Mouse (Mus musculus) intestine, embryonic 15.5 days (tissue): ENCODE results near the gene Nudt8. TPM values are rescaled to one million over a fixed set of nuclear protein-coding genes. Genes with fewer than 3 reads are reported as not detected.
"Not testable (repeated sequence)": the region's sequence is repeated elsewhere in the genome, so short reads cannot be mapped to it uniquely, and the experiment has no call there.

Experiments used
- ATAC-seq: fragments of 200-750 bp; cut with Nextera tagmentation; 2 replicates; pipeline ENCODE4 v1.8.0; 2017; ENCODE audit warnings: moderate TSS enrichment, moderate library complexity
- H3K27ac ChIP-seq: fragments of 300-500 bp; sonication (generic); 2 replicates; pipeline ENCODE4 v1.5.1; 2015; ENCODE audit warnings: mild to moderate bottlenecking, inconsistent platforms
- H3K27me3 ChIP-seq: fragments of 300-500 bp; sonication (generic); replicated peaks from 2 replicates; pipeline ENCODE4 v1.6.1; 2015; ENCODE audit warnings: inconsistent platforms
- H3K36me3 ChIP-seq: fragments of 300-500 bp; sonication (generic); 2 replicates; pipeline ENCODE4 v1.6.1; 2015; ENCODE audit warnings: inconsistent platforms
- H3K4me1 ChIP-seq: fragments of 300-500 bp; sonication (generic); replicated peaks from 2 replicates; pipeline ENCODE4 v1.6.1; 2015; ENCODE audit warnings: inconsistent platforms
- H3K4me2 ChIP-seq: fragments of 300-500 bp; sonication (generic); replicated peaks from 2 replicates; pipeline ENCODE4 v1.6.1; 2015; ENCODE audit warnings: mild to moderate bottlenecking, inconsistent platforms
- H3K4me3 ChIP-seq: fragments of 300-500 bp; sonication (generic); replicated peaks from 2 replicates; pipeline ENCODE4 v1.5.1; 2015; ENCODE audit warnings: inconsistent platforms
- H3K9ac ChIP-seq: fragments of 300-500 bp; sonication (generic); 2 replicates; pipeline ENCODE4 v1.6.1; 2015; ENCODE audit warnings: inconsistent platforms
- H3K9me3 ChIP-seq: fragments of 300-500 bp; sonication (generic); 2 replicates; pipeline ENCODE4 v1.6.1; 2016; ENCODE audit warnings: inconsistent platforms
- WGBS: fragments of 180-500 bp; shearing (Covaris S2); methylation state at CpG from one replicate; pipeline ENCODE4 v1.1.7; 2015; 5-methylcytosine and 5-hydroxymethylcytosine counted together
- polyA plus RNA-seq: library from polyadenylated mRNA; unstranded; fragments of >200 nt; fragmentation: Nextera tagmentation; extraction: Ambion mirVana; gene quantifications from 2 replicates; pipeline ENCODE4 v1.2.1, GENCODE M21; 2015

The Nudt8 gene
- polyA plus RNA-seq, 1 experiment from 2014 or later: 33.8 TPM

DNA sequence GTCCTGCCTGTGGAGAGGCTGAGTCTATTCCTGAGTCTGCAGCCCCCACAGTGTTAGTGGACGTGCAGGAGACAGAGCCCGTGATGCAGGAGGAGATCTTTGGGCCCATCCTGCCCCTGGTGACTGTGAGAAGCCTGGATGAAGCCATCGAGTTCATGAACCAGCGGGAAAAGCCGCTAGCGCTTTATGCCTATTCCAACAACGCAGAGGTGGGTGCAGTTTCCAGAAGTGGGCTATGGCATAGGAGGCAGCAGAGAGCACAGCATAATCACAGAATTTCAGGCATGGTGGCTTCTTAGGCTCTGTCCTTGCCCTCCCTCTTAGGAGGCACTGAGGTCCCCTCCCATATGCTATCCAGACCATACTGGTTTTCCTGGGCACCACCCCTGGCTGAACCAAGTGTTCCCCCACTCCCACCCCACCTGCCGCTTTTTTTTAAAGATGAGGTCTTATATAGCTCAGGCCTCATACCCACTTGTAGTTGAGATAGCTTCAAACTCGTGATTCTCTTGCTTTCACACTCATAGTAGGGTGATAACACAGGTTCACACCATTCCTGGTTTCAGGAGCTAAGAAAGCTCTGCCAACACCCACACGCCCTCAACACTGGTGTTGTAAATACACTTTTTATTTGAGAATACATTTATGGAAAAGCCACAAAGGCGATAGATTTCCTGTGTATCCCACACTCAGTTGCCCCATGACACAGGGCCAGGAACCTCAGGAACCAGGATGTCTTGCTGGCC lies 33.9 kb upstream of the Nudt8 start:
- no peak overlapping the region for H3K27ac ChIP-seq
- ATAC-seq: no peak
- no peak overlapping the region for H3K4me2 ChIP-seq
- no peaks in the 10 kb centered on the region for H3K4me1 ChIP-seq
- H3K9ac ChIP-seq: no peak overlapping the region
- no peaks in the 10 kb centered on the region for H3K36me3 ChIP-seq
- H3K27me3 ChIP-seq: no peaks in the 10 kb centered on the region
- 68% methylated on average over 11 of the region's 11 CpGs for WGBS
- no peaks in the 10 kb centered on the region for H3K9me3 ChIP-seq
- no peak overlapping the region for H3K4me3 ChIP-seq

DNA sequence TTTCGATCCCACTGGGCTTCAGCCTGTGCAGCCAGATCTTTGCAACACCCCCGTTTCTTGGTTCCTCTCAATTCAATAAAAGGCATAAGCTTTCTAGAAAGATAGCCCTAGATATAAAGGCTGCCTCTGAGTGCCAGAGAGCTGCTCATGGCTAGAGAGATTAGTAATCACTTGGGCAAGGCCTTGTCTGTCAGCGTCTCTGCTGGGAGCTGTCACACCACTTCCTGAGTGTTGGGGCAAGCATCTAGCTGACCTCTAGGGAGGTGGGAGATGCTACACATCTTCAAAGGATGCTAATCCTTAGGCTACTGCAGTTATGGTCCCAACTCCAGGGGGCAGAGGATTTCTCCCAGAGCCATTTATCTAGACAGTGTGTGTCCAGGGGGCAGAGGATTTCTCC lies 33.1 kb upstream of the Nudt8 start:
- H3K27me3 ChIP-seq: no peaks in the 10 kb centered on the region
- H3K27ac ChIP-seq: no peak overlapping the region
- no peak for ATAC-seq
- no peak overlapping the region for H3K4me3 ChIP-seq
- 0 out of 2 replicates have a peak, but pooled peaks cover 2% of the 10 kb centered on the region for H3K4me1 ChIP-seq
- no peaks in the 10 kb centered on the region for H3K9me3 ChIP-seq
- H3K36me3 ChIP-seq: no peaks in the 10 kb centered on the region
- 59% methylated on average over 3 of the region's 3 CpGs for WGBS
- H3K4me2 ChIP-seq: no peak overlapping the region
- H3K9ac ChIP-seq: no peak overlapping the region

DNA sequence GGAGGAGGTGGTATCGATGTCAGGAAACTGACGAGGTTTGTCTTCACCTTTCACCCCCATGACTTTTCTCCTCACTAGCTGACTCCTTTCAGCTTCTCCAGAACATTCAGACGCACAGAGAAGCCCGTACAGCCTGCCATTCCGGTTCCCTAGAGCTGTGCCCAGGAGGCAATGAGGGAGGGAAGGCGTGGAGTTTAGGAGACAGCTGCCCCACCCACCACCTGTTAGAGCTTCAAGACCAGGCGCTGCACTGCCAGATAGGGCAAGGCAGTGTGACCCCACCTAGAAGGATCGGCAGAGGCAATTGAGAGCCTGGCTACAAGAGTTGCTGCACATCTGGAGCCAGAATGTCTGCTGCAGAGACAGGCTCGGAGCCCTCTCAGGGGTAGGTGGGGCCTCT lies 28.2 kb upstream of the Nudt8 start, which contains the start of gene Aldh3b2:
TSS of gene Aldh3b2 (plus strand) at position 100 of the 400 bp plus-strand sequence.
- Histone ChIP-seq H3K4me1 (0 out of 2 replicates have a peak, but pooled peaks cover 5% of the 10 kb centered on the region), H3K27ac (0 out of 2 replicates have a peak within 1 kb of the TSS, but pooled peaks have one; percentile 6), H3K27me3 (no peaks in the 10 kb centered on the region), H3K4me3 (no peak within 1 kb of the TSS), H3K4me2 (no peak within 1 kb of the TSS), H3K9ac (no peak within 1 kb of the TSS), H3K36me3 (no peaks in the 10 kb centered on the region), H3K9me3 (no peaks in the 10 kb centered on the region)
- WGBS: 19% methylated on average over 9 of the region's 9 CpGs
- ATAC-seq: peak; percentile 84

DNA sequence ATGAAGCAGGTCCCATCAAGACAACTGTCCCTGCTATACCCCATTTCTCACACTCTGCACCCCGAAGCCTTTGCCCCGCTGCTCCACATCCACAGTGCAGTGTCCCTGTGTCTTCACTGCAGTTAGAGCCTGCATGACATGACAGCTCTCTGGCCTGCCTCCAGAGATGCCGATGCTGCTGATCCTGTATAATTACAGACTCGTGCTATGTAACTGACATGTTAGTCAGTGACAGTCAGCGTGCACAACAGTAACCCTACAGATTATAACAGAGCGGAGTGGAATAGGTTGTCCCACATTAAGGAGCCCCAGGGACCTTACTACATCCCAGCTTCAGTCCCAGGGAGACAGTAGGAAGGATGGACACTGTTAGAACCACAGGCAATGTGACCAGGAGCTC lies 25.8 kb upstream of the Nudt8 start:
- WGBS: 89% methylated on average over 6 of the region's 6 CpGs
- H3K4me2 ChIP-seq, H3K4me3 ChIP-seq, ATAC-seq, H3K9me3 ChIP-seq, H3K27me3 ChIP-seq, H3K9ac ChIP-seq, H3K4me1 ChIP-seq, H3K27ac ChIP-seq, H3K36me3 ChIP-seq: not testable (repeated sequence)

DNA sequence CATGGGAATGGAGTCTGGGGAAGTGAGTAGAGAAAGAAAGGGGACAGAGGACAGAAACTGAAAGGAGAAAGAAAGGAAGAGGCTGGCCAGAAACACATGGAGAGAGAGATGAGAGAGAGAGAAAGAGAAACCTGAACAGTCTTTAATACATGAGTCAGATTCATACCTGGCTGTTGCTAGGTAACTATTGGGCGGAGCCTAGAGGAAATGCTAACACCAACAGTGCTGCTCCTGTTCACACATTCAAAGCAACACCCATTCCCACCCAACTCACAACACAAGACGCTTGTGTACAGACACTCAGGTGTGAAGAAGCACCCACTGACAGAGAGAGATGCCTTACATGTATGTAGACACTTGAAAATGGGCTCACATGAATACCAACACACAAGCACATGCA lies 24.5 kb upstream of the Nudt8 start:
- H3K27ac ChIP-seq: no peak overlapping the region
- H3K36me3 ChIP-seq: no peaks in the 10 kb centered on the region
- ATAC-seq: no peak

DNA sequence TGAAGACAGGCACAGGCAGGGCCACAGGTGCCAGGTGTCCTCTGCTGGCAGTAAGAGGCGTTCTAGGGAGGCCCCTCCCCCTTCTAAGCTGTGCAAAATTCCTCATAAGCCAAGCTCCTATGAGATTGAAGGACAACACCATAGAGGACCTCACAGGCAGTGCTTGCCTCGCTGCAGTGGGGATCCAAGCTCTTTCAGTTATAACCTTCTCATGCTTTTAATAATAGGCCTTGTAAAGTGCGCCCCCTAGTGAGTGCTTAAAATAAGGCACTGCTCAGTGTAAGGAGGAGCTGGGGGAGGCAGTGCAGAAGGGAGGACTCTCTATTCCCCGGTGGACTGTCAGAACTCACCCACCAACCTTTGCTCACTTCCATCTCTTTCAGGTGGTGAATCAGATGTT lies 20.1 kb upstream of the Nudt8 start:
- Histone ChIP-seq H3K9me3 (no peaks in the 10 kb centered on the region), H3K4me3 (no peak overlapping the region), H3K27ac (no peak overlapping the region), H3K9ac (no peak overlapping the region), H3K4me2 (no peak overlapping the region), H3K27me3 (no peaks in the 10 kb centered on the region), H3K36me3 (no peaks in the 10 kb centered on the region), H3K4me1 (peaks cover 7% of the 10 kb centered on the region)
- ATAC-seq: peak; percentile 81
- WGBS: 7% methylated on average over 4 of the region's 4 CpGs

More for the DNA sequence above, 24.5 kb upstream of the Nudt8 start:
- Histone ChIP-seq H3K27me3 (no peaks in the 10 kb centered on the region), H3K9me3 (no peaks in the 10 kb centered on the region), H3K4me2 (no peak overlapping the region), H3K4me3 (no peak overlapping the region), H3K4me1 (peaks cover 5% of the 10 kb centered on the region; the same call in 1 of the 2 replicates), H3K9ac (no peak overlapping the region)
- WGBS: 65% methylated on average over 2 of the region's 2 CpGs

DNA sequence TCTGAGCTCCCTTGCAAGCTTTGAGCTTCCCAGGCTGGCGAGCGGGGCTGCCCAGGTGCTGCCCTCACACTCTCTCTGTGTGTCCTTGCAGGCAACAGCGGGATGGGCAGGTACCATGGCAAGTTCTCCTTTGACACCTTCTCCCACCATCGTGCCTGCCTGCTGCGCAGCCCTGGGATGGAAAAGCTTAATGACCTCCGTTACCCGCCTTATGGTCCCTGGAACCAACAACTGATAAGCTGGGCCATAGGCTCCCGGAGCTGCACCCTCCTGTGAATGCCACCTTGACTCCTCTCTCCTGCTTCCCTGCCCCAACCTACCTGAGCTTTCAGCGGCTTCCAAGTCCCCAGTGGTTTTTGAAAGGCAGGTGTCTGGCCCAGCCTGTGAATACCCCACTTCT lies 19.5 kb upstream of the Nudt8 start:
- Histone ChIP-seq H3K27me3 (no peaks in the 10 kb centered on the region), H3K36me3 (no peaks in the 10 kb centered on the region), H3K27ac (no peak overlapping the region), H3K9me3 (no peaks in the 10 kb centered on the region), H3K9ac (no peak overlapping the region), H3K4me1 (peaks cover 11% of the 10 kb centered on the region), H3K4me3 (no peak overlapping the region), H3K4me2 (no peak overlapping the region)
- no peak for ATAC-seq
- 70% methylated on average over 9 of the region's 9 CpGs for WGBS

DNA sequence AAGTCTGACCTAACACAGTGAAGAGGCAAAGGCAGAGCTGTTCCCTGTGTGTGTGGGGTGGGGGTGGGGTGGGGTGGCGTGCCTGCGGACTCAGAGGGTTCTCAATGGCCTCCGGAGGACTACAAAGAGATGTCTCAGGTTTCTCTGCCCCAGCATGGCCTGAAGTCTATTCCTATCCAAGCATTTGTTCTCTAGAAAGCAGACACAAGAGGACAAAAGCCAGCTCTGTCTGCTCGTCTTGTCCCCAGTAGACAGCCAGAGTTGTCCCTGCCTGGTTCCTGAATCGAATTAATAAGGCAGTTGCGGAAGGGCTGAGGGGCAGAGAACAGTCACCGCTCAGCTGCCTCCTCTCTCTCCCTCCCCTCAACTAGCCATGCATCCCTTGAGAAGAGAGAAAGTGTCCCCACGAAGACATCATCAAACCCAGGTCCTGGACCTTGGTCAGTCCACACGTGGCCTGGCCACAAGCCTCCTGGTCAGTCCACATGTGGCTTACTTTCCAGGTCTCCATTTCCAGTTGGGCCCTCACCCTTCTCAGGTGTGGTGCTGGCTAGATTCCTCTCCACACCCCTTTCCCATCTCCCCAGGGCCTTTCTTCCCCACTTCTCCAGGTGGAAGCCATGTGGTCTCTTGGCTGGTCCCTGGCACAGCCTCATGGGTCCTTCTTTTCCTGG lies 16.7 kb upstream of the Nudt8 start:
- ATAC-seq: no peak
- Histone ChIP-seq H3K36me3 (no peaks in the 10 kb centered on the region), H3K4me1 (peaks cover 22% of the 10 kb centered on the region), H3K4me2 (no peak overlapping the region), H3K27ac (no peak overlapping the region), H3K27me3 (no peaks in the 10 kb centered on the region), H3K4me3 (no peak overlapping the region), H3K9me3 (no peaks in the 10 kb centered on the region), H3K9ac (no peak overlapping the region)
- 58% methylated on average over 9 of the region's 9 CpGs for WGBS

DNA sequence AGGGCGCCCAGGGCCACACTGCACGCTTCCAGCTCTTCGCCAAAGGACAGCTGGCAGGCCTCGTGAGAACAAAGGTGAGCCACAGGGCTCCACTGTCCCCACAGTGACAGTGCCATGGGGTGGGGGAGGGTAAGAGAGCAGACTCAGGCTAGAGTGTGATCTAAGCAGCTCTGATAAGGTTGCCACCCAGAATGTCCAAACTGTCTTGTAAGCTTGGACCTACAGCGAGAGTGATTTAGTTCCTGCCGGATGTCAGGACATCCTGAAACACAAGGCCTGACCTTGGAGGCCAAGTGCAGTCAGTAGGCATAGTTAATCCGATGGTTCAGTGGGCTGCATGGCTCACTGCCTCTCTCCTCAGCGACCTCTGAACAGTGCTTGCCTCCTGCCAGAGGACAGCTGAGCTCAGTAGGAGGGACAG lies 15.1 kb upstream of the Nudt8 start:
- Histone ChIP-seq H3K4me1 (peaks cover 22% of the 10 kb centered on the region), H3K27ac (peak overlapping the region; percentile 39), H3K36me3 (no peaks in the 10 kb centered on the region), H3K27me3 (no peaks in the 10 kb centered on the region), H3K4me2 (0 out of 2 replicates have a peak overlapping the region, but pooled peaks have one; percentile 6), H3K9me3 (no peaks in the 10 kb centered on the region), H3K9ac (no peak overlapping the region), H3K4me3 (no peak overlapping the region)
- WGBS: 31% methylated on average over 8 of the region's 8 CpGs
- ATAC-seq: no peak

DNA sequence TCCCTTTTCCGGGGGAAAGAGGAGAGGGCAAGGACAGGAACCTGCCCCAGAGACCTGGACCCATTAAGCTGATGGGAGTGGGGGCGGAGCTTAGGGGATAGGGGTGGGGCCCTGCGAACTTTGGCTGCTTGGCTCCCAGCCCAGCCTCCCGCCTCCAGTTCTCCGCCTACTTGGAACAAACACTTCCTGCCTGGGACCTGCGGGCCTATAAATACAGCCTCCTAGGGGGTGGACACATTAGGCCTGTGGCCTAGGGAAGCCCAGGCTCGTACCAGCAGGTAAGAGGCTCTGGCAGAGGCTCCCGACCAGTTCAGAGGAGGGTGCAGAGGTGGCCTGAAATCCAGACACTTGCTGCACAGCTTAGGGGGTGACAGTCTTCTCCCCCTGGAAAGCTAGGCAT lies 14.0 kb upstream of the Nudt8 start, which contains the start of gene Acy3:
TSS of gene Acy3 (plus strand) at position 237 of the 400 bp plus-strand sequence.
- no peak within 1 kb of the TSS for H3K9ac ChIP-seq
- peaks cover 22% of the 10 kb centered on the region for H3K4me1 ChIP-seq

DNA sequence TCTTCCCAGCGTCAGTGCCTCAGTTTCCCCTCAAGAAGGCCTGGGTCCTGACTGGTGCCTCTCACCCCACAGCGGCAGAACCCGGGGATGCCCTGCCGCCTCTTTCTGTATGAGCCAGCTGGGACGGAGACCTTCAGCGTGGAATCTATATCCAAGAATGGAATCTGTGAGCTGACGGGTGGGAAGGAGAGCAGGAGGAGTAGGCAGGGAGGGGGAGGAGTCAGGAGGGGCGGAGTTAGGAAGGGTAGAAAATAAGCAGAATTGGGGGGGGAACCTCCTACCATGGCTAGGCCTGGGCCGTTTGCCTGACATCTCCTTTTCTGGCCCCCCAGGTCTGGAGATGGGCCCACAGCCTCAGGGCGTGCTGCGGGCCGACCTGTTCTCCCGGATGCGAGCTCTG lies 12.3 kb upstream of the Nudt8 start:
- Histone ChIP-seq H3K9me3 (no peaks in the 10 kb centered on the region), H3K27me3 (no peaks in the 10 kb centered on the region), H3K27ac (no peak overlapping the region), H3K4me1 (peaks cover 26% of the 10 kb centered on the region), H3K4me2 (no peak overlapping the region), H3K36me3 (no peaks in the 10 kb centered on the region), H3K9ac (no peak overlapping the region), H3K4me3 (no peak overlapping the region)
- ATAC-seq: no peak
- 83% methylated on average over 14 of the region's 14 CpGs for WGBS

More for the DNA sequence above, 14.0 kb upstream of the Nudt8 start, which contains the start of gene Acy3:
- Histone ChIP-seq H3K9me3 (no peaks in the 10 kb centered on the region), H3K4me3 (peak within 1 kb of the TSS; percentile 14; the same call in 1 of the 2 replicates), H3K36me3 (no peaks in the 10 kb centered on the region), H3K4me2 (peak within 1 kb of the TSS; percentile 50), H3K27me3 (no peaks in the 10 kb centered on the region), H3K27ac (peak within 1 kb of the TSS; percentile 48)
- peak; percentile 89 for ATAC-seq
- 7% methylated on average over 8 of the region's 8 CpGs for WGBS

DNA sequence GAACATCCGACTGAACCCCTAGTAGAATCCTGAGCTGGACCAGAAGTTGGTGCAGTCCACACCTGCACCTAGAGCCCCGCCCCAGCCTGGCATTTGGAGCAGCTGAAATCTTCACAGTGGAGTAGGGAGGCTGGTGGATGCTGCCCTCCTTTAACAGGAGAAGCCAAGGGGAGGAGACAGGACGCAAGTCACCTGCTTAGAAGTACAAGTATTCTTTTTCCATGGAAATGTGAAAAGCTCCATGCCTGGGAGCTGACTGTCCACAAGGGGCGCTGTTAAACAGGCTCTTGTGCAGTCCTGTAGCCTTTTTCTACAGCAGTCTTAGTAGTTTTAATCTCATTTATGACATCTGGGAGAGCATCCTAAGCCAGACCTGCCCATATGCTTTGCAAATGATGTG lies 11.6 kb upstream of the Nudt8 start:
- Histone ChIP-seq H3K4me2 (no peak overlapping the region), H3K27me3 (no peaks in the 10 kb centered on the region), H3K9me3 (no peaks in the 10 kb centered on the region), H3K27ac (no peak overlapping the region), H3K4me1 (peaks cover 27% of the 10 kb centered on the region), H3K9ac (no peak overlapping the region), H3K36me3 (no peaks in the 10 kb centered on the region), H3K4me3 (no peak overlapping the region)
- ATAC-seq: no peak
- WGBS: 84% methylated on average over 4 of the region's 4 CpGs
